Mouse (Mus musculus): ENCODE results near the gene Wsb2. TPM values are rescaled to one million over a fixed set of nuclear protein-coding genes. Genes with fewer than 3 reads are reported as not detected.
A peak's percentile ranks its signal among the peaks of the same experiment; 100 is the strongest.
"Not testable (repeated sequence)": the region's sequence is repeated elsewhere in the genome, so short reads cannot be mapped to it uniquely, and the experiment has no call there.

The Wsb2 gene
- polyA plus RNA-seq, 1 experiment from 2014 or later: 27.6 TPM

GRCm38 (mm10) chr5:117370592-117370991 is 13.5 kb downstream of the Wsb2 start:
- Histone ChIP-seq H3K4me1 (peaks cover 10% of the 10 kb centered on the region; the same call in 1 of the 2 replicates), H3K36me3 (peaks cover 83% of the 10 kb centered on the region)
- WGBS (ENCODE audit: insufficient replicate concordance): 76% methylated on average over 10 of the region's 10 CpGs

GRCm38 (mm10) chr5:117373418-117373817 is 16.3 kb downstream of the Wsb2 start:
- H3K4me2 ChIP-seq: no peak overlapping the region
- H3K9me3 ChIP-seq (replicated peaks): no peaks in the 10 kb centered on the region
- WGBS (ENCODE audit: insufficient replicate concordance): 85% methylated on average over 9 of the region's 9 CpGs
- H3K27me3 ChIP-seq (replicated peaks): no peaks in the 10 kb centered on the region
- ATAC-seq: no peak
- no peak overlapping the region for H3K27ac ChIP-seq
- H3K4me1 ChIP-seq: no peaks in the 10 kb centered on the region
- H3K9ac ChIP-seq: no peak overlapping the region
- H3K4me3 ChIP-seq: no peak overlapping the region
- peaks cover 92% of the 10 kb centered on the region for H3K36me3 ChIP-seq

More at GRCm38 (mm10) chr5:117370592-117370991, 13.5 kb downstream of the Wsb2 start:
- no peak overlapping the region for H3K27ac ChIP-seq
- H3K4me2 ChIP-seq: no peak overlapping the region
- H3K9me3 ChIP-seq (replicated peaks): no peaks in the 10 kb centered on the region
- no peaks in the 10 kb centered on the region for H3K27me3 ChIP-seq (replicated peaks)
- no peak for ATAC-seq
- no peak overlapping the region for H3K4me3 ChIP-seq
- H3K9ac ChIP-seq: no peak overlapping the region

- Histone ChIP-seq H3K4me2 (no peak overlapping the region), H3K9me3 (replicated peaks) (no peaks in the 10 kb centered on the region), H3K27me3 (replicated peaks) (no peaks in the 10 kb centered on the region), H3K4me3 (no peak overlapping the region), H3K9ac (no peak overlapping the region), H3K27ac (no peak overlapping the region), H3K36me3 (peaks cover 93% of the 10 kb centered on the region), H3K4me1 (no peaks in the 10 kb centered on the region)
- WGBS (ENCODE audit: insufficient replicate concordance): 76% methylated on average over 7 of the region's 7 CpGs
- ATAC-seq: no peak
Measured at GRCm38 (mm10) chr5:117374372-117375049, 17.4 kb downstream of the Wsb2 start.

- Histone ChIP-seq H3K9me3 (replicated peaks) (no peaks in the 10 kb centered on the region), H3K4me1 (no peaks in the 10 kb centered on the region), H3K36me3 (peaks cover 96% of the 10 kb centered on the region), H3K9ac (no peak overlapping the region), H3K4me2 (no peak overlapping the region), H3K27ac (no peak overlapping the region), H3K4me3 (no peak overlapping the region), H3K27me3 (replicated peaks) (no peaks in the 10 kb centered on the region)
- 83% methylated on average over 11 of the region's 11 CpGs for WGBS (ENCODE audit: insufficient replicate concordance)
- no peak for ATAC-seq
Measured at GRCm38 (mm10) chr5:117376331-117376761, 19.2 kb downstream of the Wsb2 start.

- H3K9me3 ChIP-seq (replicated peaks); H3K9ac ChIP-seq; H3K4me3 ChIP-seq; H3K27me3 ChIP-seq (replicated peaks); H3K27ac ChIP-seq; H3K4me2 ChIP-seq; H3K4me1 ChIP-seq; ATAC-seq: not testable (repeated sequence)
- H3K36me3 ChIP-seq: peaks cover 96% of the 10 kb centered on the region
- 70% methylated on average over 14 of the region's 14 CpGs for WGBS (ENCODE audit: insufficient replicate concordance)
Measured at GRCm38 (mm10) chr5:117377731-117378130, 20.6 kb downstream of the Wsb2 start.

- Histone ChIP-seq H3K4me3 (no peak overlapping the region), H3K9me3 (replicated peaks) (no peaks in the 10 kb centered on the region), H3K4me1 (no peaks in the 10 kb centered on the region), H3K36me3 (peaks cover 100% of the 10 kb centered on the region), H3K4me2 (no peak overlapping the region), H3K27ac (no peak overlapping the region), H3K27me3 (replicated peaks) (no peaks in the 10 kb centered on the region), H3K9ac (no peak overlapping the region)
- ATAC-seq: no peak
- 70% methylated on average over 4 of the region's 4 CpGs for WGBS (ENCODE audit: insufficient replicate concordance)
Measured at GRCm38 (mm10) chr5:117380199-117380598, 23.1 kb downstream of the Wsb2 start.

GRCm38 (mm10) chr5:117381785-117382184 is 24.7 kb downstream of the Wsb2 start:
- H3K36me3 ChIP-seq: peaks cover 100% of the 10 kb centered on the region
- no peak overlapping the region for H3K9ac ChIP-seq
- WGBS (ENCODE audit: insufficient replicate concordance): 82% methylated on average over 7 of the region's 7 CpGs
- no peak overlapping the region for H3K4me2 ChIP-seq
- no peaks in the 10 kb centered on the region for H3K9me3 ChIP-seq (replicated peaks)
- peaks cover 6% of the 10 kb centered on the region for H3K4me1 ChIP-seq
- H3K27me3 ChIP-seq (replicated peaks): no peaks in the 10 kb centered on the region
- no peak overlapping the region for H3K4me3 ChIP-seq
- ATAC-seq: no peak
- no peak overlapping the region for H3K27ac ChIP-seq

- H3K4me3 ChIP-seq: no peak overlapping the region
- H3K27me3 ChIP-seq (replicated peaks): no peaks in the 10 kb centered on the region
- peaks cover 21% of the 10 kb centered on the region for H3K4me1 ChIP-seq
- WGBS (ENCODE audit: insufficient replicate concordance): 80% methylated on average over 12 of the region's 12 CpGs
- no peak overlapping the region for H3K4me2 ChIP-seq
- H3K27ac ChIP-seq: no peak overlapping the region
- no peaks in the 10 kb centered on the region for H3K9me3 ChIP-seq (replicated peaks)
- H3K9ac ChIP-seq: no peak overlapping the region
- peaks cover 91% of the 10 kb centered on the region for H3K36me3 ChIP-seq
- no peak for ATAC-seq
Measured at GRCm38 (mm10) chr5:117383198-117383597, 26.1 kb downstream of the Wsb2 start.

GRCm38 (mm10) chr5:117388296-117388751 is 31.2 kb downstream of the Wsb2 start:
- H3K27ac ChIP-seq: peak overlapping the region; percentile 76
- H3K27me3 ChIP-seq (replicated peaks): no peaks in the 10 kb centered on the region
- peak; percentile 72 for ATAC-seq
- peak overlapping the region; percentile 82 for H3K4me3 ChIP-seq
- 8% methylated on average over 16 of the region's 16 CpGs for WGBS (ENCODE audit: insufficient replicate concordance)
- H3K36me3 ChIP-seq: peaks cover 40% of the 10 kb centered on the region
- H3K4me2 ChIP-seq: peak overlapping the region; percentile 82
- peaks cover 27% of the 10 kb centered on the region for H3K4me1 ChIP-seq
- peaks cover 6% of the 10 kb centered on the region for H3K9me3 ChIP-seq (replicated peaks)
- peak overlapping the region; percentile 87 for H3K9ac ChIP-seq

GRCm38 (mm10) chr5:117388877-117389276 is 31.8 kb downstream of the Wsb2 start, which contains the start of gene Rfc5:
Gene Rfc5, minus strand, starts transcription at chr5:117389047.
- under 1% methylated on average over 44 of the region's 44 CpGs for WGBS (ENCODE audit: insufficient replicate concordance)
- Histone ChIP-seq H3K4me1 (peaks cover 27% of the 10 kb centered on the region), H3K27ac (peak within 1 kb of the TSS; percentile 76), H3K9ac (peak within 1 kb of the TSS; percentile 87), H3K4me2 (peak within 1 kb of the TSS; percentile 82), H3K9me3 (replicated peaks) (peaks cover 6% of the 10 kb centered on the region), H3K27me3 (replicated peaks) (no peaks in the 10 kb centered on the region), H3K4me3 (peak within 1 kb of the TSS; percentile 82), H3K36me3 (peaks cover 34% of the 10 kb centered on the region)
- peak; percentile 92 for ATAC-seq

- ATAC-seq: no peak
- 50% methylated on average over 1 of the region's 1 CpGs for WGBS (ENCODE audit: insufficient replicate concordance)
- peaks cover 14% of the 10 kb centered on the region for H3K36me3 ChIP-seq
- no peak overlapping the region for H3K27ac ChIP-seq
- peaks cover 27% of the 10 kb centered on the region for H3K4me1 ChIP-seq
- H3K27me3 ChIP-seq (replicated peaks): no peaks in the 10 kb centered on the region
- no peak overlapping the region for H3K9ac ChIP-seq
- H3K4me3 ChIP-seq: no peak overlapping the region
- H3K4me2 ChIP-seq: no peak overlapping the region
- peaks cover 6% of the 10 kb centered on the region for H3K9me3 ChIP-seq (replicated peaks)
Measured at GRCm38 (mm10) chr5:117390895-117391294, 33.8 kb downstream of the Wsb2 start.

- peaks cover 6% of the 10 kb centered on the region for H3K9me3 ChIP-seq (replicated peaks)
- no peak overlapping the region for H3K9ac ChIP-seq
- no peak overlapping the region for H3K27ac ChIP-seq
- H3K36me3 ChIP-seq: no peaks in the 10 kb centered on the region
- peaks cover 12% of the 10 kb centered on the region for H3K4me1 ChIP-seq
- no peaks in the 10 kb centered on the region for H3K27me3 ChIP-seq (replicated peaks)
- no peak for ATAC-seq
- no peak overlapping the region for H3K4me3 ChIP-seq
- 65% methylated on average over 5 of the region's 5 CpGs for WGBS (ENCODE audit: insufficient replicate concordance)
- H3K4me2 ChIP-seq: no peak overlapping the region
Measured at GRCm38 (mm10) chr5:117395834-117396233, 38.7 kb downstream of the Wsb2 start.
